Mouse (Mus musculus): ENCODE results near the gene Hoxc8. TPM values are rescaled to one million over a fixed set of nuclear protein-coding genes. Genes with fewer than 3 reads are reported as not detected.

Gene Hoxc8
- polyA plus RNA-seq, 2 experiments = 0.04 TPM

GRCm38 (mm10) chr15:103021544-103021943, 31.1 kb downstream of the Hoxc8 start:
- no peak overlapping the region for H3K4me2 ChIP-seq (ENCODE audit: low read depth)
- no peak for TF ChIP-seq EP300 (IDR thresholded peaks at IDR 0.05; ENCODE audit: low read depth)
- H3K4me3 ChIP-seq (ENCODE audit: insufficient read depth in 1 of 2, low read depth in 2 of 2, low read length in 2 of 2) = no peak overlapping the region
- 9% methylated on average over 8 of the region's 8 CpGs for WGBS (ENCODE audit: insufficient replicate concordance)
- DNase-seq (ENCODE audit: low read depth in 3 of 3, low spot score in 3 of 3) = no peak
- no peak overlapping the region for H3K27ac ChIP-seq
- ATAC-seq (ENCODE audit: insufficient read depth) = no peak
- peaks cover 85% of the 10 kb centered on the region for H3K27me3 ChIP-seq (ENCODE audit: control insufficient read depth, insufficient read depth, low read length)
- H3K4me1 ChIP-seq (replicated peaks; ENCODE audit: control insufficient read depth in 2 of 2, insufficient read depth in 2 of 2, low read length in 1 of 2) = no peaks in the 10 kb centered on the region
- H3K9me3 ChIP-seq (ENCODE audit: control insufficient read depth, low read length) = no peaks in the 10 kb centered on the region
- H3K9ac ChIP-seq (replicated peaks) = no peak overlapping the region
- H3K36me3 ChIP-seq (replicated peaks; ENCODE audit: control insufficient read depth, insufficient read depth, low read depth) = no peaks in the 10 kb centered on the region

GRCm38 (mm10) chr15:103024131-103024530, 33.7 kb downstream of the Hoxc8 start:
- no peaks in the 10 kb centered on the region for H3K4me1 ChIP-seq (replicated peaks; ENCODE audit: control insufficient read depth in 2 of 2, insufficient read depth in 2 of 2, low read length in 1 of 2)
- 4% methylated on average over 2 of the region's 2 CpGs for WGBS (ENCODE audit: insufficient replicate concordance)
- no peak overlapping the region for H3K4me2 ChIP-seq (ENCODE audit: low read depth)
- no peak for TF ChIP-seq EP300 (IDR thresholded peaks at IDR 0.05; ENCODE audit: low read depth)
- TF ChIP-seq CTCF (IDR thresholded peaks at IDR 0.05; ENCODE audit: low read depth) = no peak
- ATAC-seq (ENCODE audit: insufficient read depth) = no peak
- no peak overlapping the region for H3K9ac ChIP-seq (replicated peaks)
- peaks cover 87% of the 10 kb centered on the region for H3K27me3 ChIP-seq (ENCODE audit: control insufficient read depth, insufficient read depth, low read length)
- no peaks in the 10 kb centered on the region for H3K9me3 ChIP-seq (ENCODE audit: control insufficient read depth, low read length)
- H3K4me3 ChIP-seq (ENCODE audit: insufficient read depth in 1 of 2, low read depth in 2 of 2, low read length in 2 of 2) = no peak overlapping the region
- H3K36me3 ChIP-seq (replicated peaks; ENCODE audit: control insufficient read depth, insufficient read depth, low read depth) = no peaks in the 10 kb centered on the region
- H3K27ac ChIP-seq = no peak overlapping the region
- DNase-seq (ENCODE audit: low read depth in 3 of 3, low spot score in 3 of 3) = no peak

GRCm38 (mm10) chr15:103027266-103028235, 37.1 kb downstream of the Hoxc8 start:
- no peak overlapping the region for H3K4me3 ChIP-seq (ENCODE audit: insufficient read depth in 1 of 2, low read depth in 2 of 2, low read length in 2 of 2)
- no peaks in the 10 kb centered on the region for H3K9me3 ChIP-seq (ENCODE audit: control insufficient read depth, low read length)
- no peak overlapping the region for H3K9ac ChIP-seq (replicated peaks)
- H3K27ac ChIP-seq = no peak overlapping the region
- ATAC-seq (ENCODE audit: insufficient read depth) (no peak), DNase-seq (ENCODE audit: low read depth in 3 of 3, low spot score in 3 of 3) (no peak)
- no peak overlapping the region for H3K4me2 ChIP-seq (ENCODE audit: low read depth)
- no peaks in the 10 kb centered on the region for H3K4me1 ChIP-seq (replicated peaks; ENCODE audit: control insufficient read depth in 2 of 2, insufficient read depth in 2 of 2, low read length in 1 of 2)
- peaks cover 77% of the 10 kb centered on the region for H3K27me3 ChIP-seq (ENCODE audit: control insufficient read depth, insufficient read depth, low read length)
- H3K36me3 ChIP-seq (replicated peaks; ENCODE audit: control insufficient read depth, insufficient read depth, low read depth) = no peaks in the 10 kb centered on the region
- 4% methylated on average over 43 of the region's 43 CpGs for WGBS (ENCODE audit: insufficient replicate concordance)
- TF ChIP-seq CTCF (IDR thresholded peaks at IDR 0.05; ENCODE audit: low read depth) (no peak), EP300 (IDR thresholded peaks at IDR 0.05; ENCODE audit: low read depth) (no peak)

- Histone ChIP-seq H3K9ac (replicated peaks) (no peak overlapping the region), H3K4me2 (ENCODE audit: low read depth) (no peak overlapping the region), H3K27ac (no peak overlapping the region), H3K4me3 (ENCODE audit: insufficient read depth in 1 of 2, low read depth in 2 of 2, low read length in 2 of 2) (no peak overlapping the region), H3K4me1 (replicated peaks; ENCODE audit: control insufficient read depth in 2 of 2, insufficient read depth in 2 of 2, low read length in 1 of 2) (no peaks in the 10 kb centered on the region), H3K27me3 (ENCODE audit: control insufficient read depth, insufficient read depth, low read length) (peaks cover 83% of the 10 kb centered on the region), H3K9me3 (ENCODE audit: control insufficient read depth, low read length) (no peaks in the 10 kb centered on the region), H3K36me3 (replicated peaks; ENCODE audit: control insufficient read depth, insufficient read depth, low read depth) (no peaks in the 10 kb centered on the region)
- no peak for DNase-seq (ENCODE audit: low read depth in 3 of 3, low spot score in 3 of 3)
- WGBS (ENCODE audit: insufficient replicate concordance) = 28% methylated on average over 9 of the region's 9 CpGs
- TF ChIP-seq CTCF (IDR thresholded peaks at IDR 0.05; ENCODE audit: low read depth) = no peak
- TF ChIP-seq EP300 (IDR thresholded peaks at IDR 0.05; ENCODE audit: low read depth) = no peak
- no peak for ATAC-seq (ENCODE audit: insufficient read depth)
Observed at GRCm38 (mm10) chr15:103028916-103029512, 38.6 kb downstream of the Hoxc8 start.

- Histone ChIP-seq H3K27ac (no peak overlapping the region), H3K36me3 (replicated peaks; ENCODE audit: control insufficient read depth, insufficient read depth, low read depth) (no peaks in the 10 kb centered on the region), H3K4me3 (ENCODE audit: insufficient read depth in 1 of 2, low read depth in 2 of 2, low read length in 2 of 2) (no peak overlapping the region), H3K4me2 (ENCODE audit: low read depth) (no peak overlapping the region), H3K27me3 (ENCODE audit: control insufficient read depth, insufficient read depth, low read length) (peaks cover 84% of the 10 kb centered on the region), H3K9ac (replicated peaks) (no peak overlapping the region), H3K4me1 (replicated peaks; ENCODE audit: control insufficient read depth in 2 of 2, insufficient read depth in 2 of 2, low read length in 1 of 2) (no peaks in the 10 kb centered on the region), H3K9me3 (ENCODE audit: control insufficient read depth, low read length) (no peaks in the 10 kb centered on the region)
- DNase-seq (ENCODE audit: low read depth in 3 of 3, low spot score in 3 of 3) = no peak
- ATAC-seq (ENCODE audit: insufficient read depth) = no peak
- TF ChIP-seq EP300 (IDR thresholded peaks at IDR 0.05; ENCODE audit: low read depth) (no peak), CTCF (IDR thresholded peaks at IDR 0.05; ENCODE audit: low read depth) (no peak)
- WGBS (ENCODE audit: insufficient replicate concordance) = 11% methylated on average over 8 of the region's 8 CpGs
Observed at GRCm38 (mm10) chr15:103030142-103030541, 39.7 kb downstream of the Hoxc8 start.
